Mouse (Mus musculus) 3T3-L1 (cell line): ENCODE results near the gene Fam57a.

Experiments
- DNase-seq: peaks from one replicate; pipeline ENCODE4 v3.0.0-alpha.2; 2015; ENCODE audit warnings: low read depth, low spot score

Fam57a gene

DNA sequence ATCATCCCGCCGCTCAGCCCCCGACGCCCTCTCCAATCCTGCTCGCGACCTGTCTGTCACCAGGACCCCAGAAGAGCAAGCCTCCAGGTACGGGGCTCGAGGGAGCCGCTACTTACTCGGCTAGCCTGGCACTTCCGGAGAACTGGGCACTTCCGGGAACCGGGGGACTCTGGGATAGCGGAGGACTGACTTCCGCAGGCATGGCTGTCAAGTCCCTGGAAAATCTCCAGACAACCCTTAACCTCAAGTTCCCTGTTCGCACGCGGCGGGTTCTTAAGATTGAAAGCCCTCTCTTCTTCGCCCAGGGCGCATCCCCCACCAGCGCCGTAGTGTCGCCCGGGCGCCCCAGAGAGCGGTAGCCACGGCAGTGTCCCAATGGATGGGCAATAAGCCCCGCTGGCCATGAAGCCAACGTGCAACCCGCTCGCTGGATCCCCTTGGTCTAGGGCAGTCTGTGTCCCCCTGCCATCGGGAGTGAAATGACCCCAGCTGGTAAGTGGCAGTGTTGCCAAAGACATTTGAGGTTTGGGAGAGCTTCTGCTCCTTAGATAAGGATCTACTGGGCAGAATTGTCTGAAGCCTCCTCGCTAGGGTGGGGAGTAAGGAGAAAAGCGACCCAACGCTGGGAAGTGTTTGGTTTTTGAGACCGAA, at the start of gene Fam57a, which contains the start of gene Vps53:
Fam57a (plus strand) TSS at position 177 of the 651 bp plus-strand sequence.
Vps53 (minus strand) TSS at position 153 of the 651 bp plus-strand sequence.
- DNase-seq = peak; percentile 84

- peak; percentile 44 for DNase-seq
These were observed 48.6 kb upstream of the Fam57a start for GRCm38 (mm10) chr11:76130859-76131258.

DNA sequence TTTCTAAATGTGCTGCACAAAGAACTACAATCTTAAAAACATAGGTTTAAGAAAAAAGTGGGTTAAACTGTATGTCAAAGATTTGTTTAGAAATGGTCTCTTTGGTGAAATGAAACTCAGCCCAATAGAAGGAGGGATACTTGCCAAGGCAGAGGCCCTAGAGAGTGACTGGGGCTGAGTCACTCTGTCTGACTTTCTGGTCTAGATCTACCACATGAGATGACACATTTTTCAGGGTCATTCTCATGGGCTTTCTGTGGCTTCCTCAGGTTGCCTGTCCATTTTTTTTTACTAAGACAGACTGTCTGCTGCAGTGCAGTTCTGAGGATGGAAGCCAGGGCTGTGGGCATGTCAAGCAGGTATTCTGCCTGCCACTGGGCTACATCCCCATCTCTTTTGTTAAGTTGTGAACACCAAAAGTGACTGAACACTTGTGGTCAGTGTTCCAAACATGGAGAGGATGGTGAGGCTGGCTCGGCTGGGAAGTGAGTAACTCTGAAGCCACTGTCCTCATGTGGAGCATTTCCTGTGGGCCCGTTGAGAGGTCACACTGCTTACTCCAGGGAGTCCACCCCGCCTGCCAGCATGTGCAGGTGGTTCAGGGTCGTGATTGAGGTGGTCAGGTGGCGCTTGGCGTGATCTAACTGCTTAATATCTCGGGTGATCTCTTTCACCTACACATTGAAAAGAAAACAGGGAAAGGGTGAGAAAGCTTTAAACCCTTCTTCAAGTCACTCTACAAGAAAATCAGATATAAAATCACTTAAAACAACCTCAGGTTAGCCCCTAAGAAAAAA, 43.6 kb upstream of the Fam57a start:
- peak; percentile 94 for DNase-seq

DNA sequence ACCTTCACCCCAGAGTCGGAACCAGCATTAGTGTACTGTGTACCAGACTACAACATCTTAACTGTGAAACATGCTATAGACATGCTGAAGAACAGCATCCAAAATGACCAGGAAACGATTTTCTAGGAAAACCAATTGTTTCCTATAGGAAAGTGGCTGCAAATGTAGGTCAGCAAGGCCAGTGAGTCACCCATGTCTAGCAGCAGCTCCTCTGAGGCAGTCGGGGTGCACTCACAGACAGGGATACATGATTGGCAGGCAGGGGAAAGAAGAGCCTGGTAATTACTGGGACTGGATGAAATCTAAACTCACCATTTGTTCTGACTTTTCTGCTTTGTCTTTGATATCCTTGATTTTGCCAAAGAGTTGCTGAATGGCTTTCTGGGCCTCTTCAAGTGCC, 41.5 kb upstream of the Fam57a start:
- DNase-seq = peak; percentile 68

DNA sequence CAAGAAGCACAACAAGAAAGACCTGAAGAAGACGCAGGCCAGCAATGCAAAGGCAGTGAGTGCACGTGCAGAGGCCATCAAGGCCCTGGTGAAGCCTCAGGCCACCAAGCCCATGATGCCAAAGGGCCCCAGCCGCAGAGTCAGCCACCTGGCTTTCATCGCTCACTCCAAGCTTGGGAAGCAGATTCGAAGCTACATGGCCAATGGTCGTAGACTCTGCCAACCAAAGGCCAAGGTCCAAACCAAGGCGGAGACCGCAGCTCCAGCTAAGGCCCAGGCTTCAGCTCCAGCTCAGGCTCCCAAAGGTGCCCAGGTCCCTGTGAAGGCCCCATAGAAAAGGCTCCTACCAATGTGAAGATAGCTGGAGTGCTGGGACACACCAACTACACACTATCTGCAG, 35.1 kb upstream of the Fam57a start:
- DNase-seq = no peak

DNA sequence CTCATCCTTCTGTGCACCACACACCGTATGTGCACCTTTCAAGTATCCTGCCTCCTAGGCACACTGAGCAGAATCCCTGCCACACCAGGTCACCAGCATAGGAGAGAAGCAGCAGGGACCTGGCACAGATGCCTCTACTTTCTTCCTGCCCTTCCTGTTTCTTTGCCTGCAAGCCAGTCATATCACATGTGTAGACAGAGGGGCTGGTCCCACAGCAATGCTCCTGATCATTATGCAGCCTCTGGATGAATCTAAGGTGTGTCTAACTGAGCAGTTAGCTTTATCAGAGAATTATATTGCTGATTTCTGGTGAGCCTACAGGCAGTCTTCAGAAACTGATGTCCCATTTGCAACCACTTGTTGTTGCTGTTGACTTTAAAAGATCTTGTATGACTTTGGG, 34.3 kb upstream of the Fam57a start:
- no peak for DNase-seq

DNA sequence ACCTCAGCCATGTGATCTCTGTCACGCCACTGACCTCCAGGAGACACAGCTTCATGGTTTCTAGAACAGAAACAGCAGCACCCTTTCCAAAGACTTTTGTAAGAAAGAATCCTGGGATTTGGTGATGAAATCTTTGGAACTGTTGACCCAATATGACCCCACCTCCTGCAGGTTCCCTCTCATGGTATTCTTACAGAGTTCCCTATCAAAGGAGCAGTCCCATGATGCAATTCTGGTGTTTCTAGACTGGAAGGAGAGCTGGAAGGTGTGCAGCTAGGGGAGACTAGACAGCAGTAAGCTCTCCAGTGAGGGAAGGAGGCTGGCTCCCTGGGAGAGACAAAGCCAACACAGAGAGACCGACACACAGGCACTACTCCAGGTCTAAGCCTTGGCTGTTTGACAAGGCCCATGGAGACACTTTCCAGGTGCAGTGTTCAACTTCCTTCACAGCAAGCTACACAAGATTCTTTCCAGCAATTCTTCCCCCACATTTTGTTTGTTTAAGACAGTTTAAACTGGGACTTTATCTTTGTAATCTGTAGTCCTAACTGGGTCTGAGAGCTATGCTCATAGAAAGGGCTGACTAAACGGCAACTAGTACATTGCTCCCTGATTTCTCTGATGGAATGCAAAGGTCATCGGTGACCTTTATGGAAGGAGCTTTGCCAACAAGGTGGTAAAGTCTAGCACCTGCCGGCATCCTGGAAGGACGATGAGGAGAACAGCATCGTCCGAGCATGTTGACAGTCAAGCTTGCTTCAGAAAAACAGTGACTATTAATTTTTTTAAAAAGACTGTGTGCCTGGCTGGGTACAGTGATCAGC, 33.1 kb upstream of the Fam57a start:
- DNase-seq = no peak

DNA sequence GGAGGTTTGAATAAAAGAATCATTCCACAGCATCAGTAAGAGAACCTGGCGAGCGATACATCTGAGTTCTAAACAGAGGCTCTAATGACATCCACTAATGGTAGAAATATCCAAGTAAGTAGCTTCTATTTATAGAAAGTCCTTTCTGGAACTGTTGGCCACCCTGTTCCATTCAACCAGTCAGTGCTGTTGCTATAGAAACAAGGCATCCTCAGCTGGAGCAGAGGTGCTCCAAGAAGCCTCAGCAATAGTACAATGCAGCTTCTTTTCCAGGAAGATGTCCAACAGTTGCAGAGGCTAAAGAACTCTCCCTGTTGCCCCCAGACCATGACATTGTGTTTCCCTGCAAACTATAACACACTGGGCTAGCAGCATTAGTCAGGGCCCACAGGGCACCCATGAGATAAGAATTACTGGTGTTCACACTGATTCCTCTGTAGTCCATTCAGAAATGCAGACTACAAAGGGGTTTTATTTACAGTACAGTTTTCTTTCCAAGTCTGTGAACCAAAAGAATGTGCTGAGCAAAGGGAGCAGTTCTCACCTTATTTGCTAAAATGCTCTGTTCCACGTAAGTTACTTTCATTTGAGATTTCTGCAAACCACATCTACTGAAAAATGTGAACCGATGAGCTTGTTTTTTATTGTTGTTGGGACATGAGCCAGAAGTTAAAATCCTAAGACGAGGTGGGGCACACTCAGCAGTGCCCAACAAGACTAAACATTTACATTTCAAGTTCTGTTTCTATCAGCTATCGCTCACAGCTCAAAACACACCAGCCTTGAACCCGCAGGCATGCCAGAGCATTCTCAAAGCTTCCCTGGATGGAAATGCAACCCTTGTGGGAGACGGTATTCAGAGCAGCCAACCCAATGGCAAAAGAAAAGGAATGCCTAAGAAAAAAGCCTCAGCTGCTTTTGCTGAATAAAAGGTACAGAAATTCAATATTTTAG, 31.1 kb upstream of the Fam57a start:
- DNase-seq = no peak

GRCm38 (mm10) chr11:76150980-76151379, 28.5 kb upstream of the Fam57a start:
- no peak for DNase-seq

DNA sequence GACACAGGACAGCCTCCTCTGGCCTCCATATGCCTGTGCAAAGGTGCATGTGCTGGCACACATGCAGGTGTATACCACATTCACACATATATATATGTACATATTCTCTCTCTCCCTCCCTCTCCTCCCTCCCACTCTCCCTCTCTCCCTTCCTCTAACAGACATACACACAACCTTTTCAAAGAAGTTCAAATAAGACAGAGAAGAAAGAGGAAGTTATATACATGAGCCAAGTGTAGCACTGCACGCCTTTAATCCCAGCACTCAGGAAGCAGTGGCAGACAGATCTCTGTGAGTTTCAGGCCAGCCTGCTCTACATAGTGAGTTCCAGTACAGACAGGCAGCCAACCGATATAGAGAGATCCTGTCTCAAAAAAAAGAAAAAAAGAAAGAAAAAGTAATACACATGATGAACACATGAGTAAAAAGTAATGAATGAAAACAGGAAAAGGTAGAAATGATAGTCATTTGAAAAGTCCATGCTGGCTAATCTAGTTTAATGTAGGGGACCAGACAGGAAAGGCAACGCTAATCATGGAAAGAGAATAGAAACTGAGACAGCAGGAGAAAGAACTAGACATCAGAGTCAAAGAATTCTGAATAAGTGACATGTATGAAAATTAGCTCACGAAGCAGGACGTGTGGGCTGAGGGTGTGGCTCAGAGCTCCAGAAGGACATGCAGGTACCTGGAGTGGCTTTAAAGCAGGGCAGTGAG, 26.1 kb upstream of the Fam57a start:
- DNase-seq = no peak

- no peak for DNase-seq
These were observed 25.3 kb upstream of the Fam57a start for GRCm38 (mm10) chr11:76154200-76154599.

GRCm38 (mm10) chr11:76154861-76155260, 24.6 kb upstream of the Fam57a start:
- DNase-seq = peak; percentile 73

GRCm38 (mm10) chr11:76158375-76158774, 21.1 kb upstream of the Fam57a start:
- peak; percentile 71 for DNase-seq

- DNase-seq = peak; percentile 65
These were observed 19.2 kb upstream of the Fam57a start for GRCm38 (mm10) chr11:76160251-76160650.

DNA sequence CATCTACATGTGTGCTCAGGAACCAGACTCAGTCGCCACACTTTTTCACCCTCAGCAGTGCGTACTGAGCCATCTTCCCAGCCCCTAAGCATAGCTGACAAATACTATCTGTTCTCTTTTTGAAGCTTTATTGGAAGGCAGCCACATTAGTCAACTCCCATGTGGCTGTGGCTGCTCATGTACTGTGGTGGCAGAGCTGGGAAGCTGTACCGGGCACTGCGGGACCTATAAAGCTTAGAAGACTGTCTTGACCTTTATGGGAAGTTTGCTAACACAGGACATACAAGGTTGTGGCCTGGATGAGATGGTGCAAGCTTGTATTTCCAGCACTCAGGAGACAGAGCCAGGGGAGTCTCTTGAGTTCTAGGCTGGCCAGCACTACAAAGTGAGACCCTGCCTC, 12.8 kb upstream of the Fam57a start:
- peak; percentile 34 for DNase-seq

GRCm38 (mm10) chr11:76167079-76167765, 12.2 kb upstream of the Fam57a start:
- DNase-seq = peak; percentile 86

DNA sequence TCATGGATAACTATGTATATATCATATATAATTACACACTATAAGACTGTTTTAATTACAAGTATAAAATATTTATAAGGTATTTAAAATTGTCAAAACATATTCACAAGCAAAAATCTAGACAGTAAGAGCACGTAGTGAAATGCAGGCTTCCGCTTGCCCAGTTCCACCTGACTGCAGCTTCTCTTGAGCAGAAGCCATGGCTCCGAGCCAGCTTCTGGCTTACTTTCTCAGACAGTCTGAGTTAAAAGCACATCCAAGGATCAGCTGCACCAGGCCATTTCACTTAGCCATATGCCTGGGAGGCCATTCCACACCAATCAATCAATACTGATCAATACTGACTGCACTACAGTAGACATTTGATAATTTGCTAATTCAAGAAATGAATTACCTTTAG, 10.5 kb upstream of the Fam57a start:
- DNase-seq = no peak

- no peak for DNase-seq
These were observed 9.3 kb upstream of the Fam57a start for GRCm38 (mm10) chr11:76170207-76170606.

DNA sequence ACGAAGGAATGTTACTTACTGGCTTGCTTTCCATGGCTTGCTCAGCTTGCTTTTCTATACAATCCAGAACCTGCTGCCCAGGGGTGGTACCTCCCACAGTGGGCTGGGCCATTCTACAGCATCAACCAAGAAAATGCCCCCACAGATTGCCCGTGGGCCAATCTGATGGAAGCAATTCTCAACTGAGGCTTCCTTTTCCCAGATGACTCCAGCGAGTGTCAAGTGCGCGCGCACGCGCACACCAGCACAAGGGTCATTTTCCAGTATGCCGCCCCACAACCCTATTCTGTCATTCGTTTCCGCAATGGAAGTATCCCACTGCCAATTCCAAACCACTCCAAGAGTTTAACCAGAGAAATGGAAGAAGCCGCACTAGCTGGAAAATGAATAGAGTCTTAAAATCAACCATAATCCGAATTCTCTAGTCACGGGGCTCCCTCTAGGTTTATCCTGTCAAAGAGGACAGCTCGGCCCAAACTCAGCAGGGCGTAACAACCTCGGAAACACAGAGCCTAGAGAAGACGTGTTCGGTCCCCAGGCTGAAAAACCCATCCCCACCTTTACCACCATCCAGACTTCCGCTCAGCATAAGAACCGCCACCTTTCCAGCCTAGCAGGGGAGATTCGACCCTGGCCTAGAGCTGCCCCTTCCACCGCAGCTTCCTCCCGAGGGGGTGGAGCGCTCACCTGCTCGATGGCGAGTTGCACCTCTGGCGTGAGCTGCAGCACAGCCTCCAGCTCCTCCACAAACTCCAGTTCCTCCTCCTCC, 561 bp upstream of the Fam57a start:
- DNase-seq = peak; percentile 58
